Mouse (Mus musculus): ENCODE measurements around the gene Tacc2.
"Not testable (repeated sequence)": the region's sequence is repeated elsewhere in the genome, so short reads cannot be mapped to it uniquely, and the experiment has no call there.

The Tacc2 gene

DNA sequence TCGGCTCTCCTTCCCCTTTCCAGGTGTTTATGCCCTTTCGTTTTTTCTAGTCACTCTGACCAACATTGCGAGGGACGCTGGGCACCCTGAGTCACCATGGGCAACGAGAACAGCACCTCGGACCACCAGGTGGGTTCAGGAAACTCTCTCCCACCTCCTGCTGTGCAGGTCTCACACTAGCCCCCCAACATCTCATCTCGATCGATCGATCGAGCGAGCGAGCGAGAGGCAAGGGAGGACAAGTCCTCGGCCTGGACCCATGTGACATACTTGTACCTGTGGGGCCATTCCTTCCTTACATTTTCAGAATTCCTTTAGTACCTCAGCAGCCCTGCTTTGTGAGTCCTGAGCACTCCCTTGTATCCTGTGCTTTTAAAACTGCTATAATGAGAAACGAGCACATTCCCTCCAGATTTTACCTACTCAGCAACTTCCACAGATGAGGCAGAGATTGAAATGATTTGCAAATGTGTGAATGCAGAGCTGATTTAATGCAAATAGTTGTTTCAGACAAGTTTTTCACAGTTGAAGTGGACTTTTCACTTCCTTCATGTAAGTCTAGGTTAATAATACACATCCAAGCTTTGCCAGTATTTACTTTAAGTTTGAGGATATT lies at the start of gene Tacc2:
TSS of gene Tacc2 (plus strand) at position 51 of the 616 bp plus-strand sequence.
- no peak for DNase-seq (ENCODE audit: low spot score in 2 of 2)

DNA sequence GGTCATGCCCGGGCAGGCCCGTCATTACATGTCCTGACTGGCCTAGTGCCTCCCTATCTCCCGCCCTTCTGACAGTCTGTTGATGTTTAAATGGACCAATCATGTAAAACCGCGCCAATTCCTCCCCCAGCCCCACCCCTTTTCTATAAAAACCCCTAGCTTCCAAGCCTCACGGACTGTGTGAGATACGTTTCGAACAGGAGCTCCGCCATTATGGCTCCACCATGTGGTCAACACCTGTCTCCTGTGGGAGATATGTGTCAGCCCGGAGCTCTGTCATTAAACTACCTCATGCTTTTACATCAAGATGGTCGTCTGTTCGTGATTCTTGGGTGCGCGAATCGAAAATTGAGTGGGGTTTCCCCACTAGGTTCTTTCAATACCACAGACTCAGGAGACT lies 46.1 kb upstream of the Tacc2 start:
- DNase-seq (ENCODE audit: low spot score in 2 of 2): not testable (repeated sequence)

DNA sequence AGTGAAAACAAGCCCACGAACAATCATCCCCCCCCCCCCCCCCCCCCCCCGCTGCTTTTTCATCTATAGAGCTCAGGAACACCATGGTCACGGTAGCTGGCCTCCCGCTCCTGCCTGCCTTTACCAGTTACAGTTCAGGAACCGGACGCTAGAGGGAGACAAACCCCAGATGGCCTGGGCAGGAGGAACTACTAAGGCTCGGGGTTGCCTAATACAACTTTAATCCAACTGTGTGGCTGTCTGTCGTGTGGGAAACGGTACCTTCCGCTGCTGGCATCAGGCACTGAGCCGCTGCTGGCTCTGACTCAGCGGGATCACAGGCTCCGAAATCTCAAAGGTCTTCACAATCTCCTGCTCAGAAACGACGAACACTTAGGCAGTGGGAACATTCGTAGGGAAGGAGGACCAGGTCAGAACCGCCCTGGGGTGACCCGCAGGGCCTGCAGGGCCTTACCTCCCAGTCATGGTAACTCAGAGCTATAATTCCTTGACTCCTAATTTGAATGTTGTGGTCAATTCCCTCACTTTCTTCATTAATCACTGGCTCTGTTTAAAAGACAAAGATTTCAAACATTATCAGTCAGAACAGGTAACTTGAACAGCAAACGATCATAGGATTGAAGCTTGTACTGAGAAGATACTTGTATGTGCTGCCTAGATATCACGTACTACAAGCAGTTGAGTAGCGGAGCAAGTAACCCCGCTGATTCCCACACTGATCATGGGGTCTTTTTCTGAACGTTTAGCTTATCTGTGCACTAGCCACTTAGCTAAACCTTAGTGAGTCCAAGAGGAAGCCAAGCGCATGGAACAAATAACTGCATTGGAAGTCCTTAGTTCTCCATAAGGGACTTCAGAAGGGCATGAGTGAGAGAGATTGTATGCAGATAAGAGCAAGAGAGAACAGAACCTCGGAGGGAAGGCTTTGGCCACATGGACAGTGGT lies 43.6 kb upstream of the Tacc2 start:
- DNase-seq (ENCODE audit: low spot score in 2 of 2): peak; percentile 84 to 91

DNA sequence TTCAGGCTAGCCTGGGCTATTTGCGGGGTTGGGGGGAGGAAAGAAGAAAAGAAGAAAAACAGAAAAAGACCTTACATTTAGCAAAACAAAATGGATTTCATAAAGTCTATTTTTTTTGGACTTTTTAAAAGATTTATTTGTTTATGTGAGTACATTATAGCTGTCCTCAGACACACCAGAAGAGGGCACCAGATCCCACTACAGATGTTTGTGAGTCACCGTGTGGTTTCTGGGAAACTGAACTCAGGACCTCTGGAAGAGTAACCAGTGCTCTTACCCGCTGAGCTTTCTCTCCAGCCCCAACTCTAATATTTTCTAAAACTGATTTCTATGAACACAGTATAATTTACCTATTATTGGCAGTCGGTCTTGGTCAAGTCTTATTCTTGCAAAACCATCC lies 42.1 kb upstream of the Tacc2 start:
- DNase-seq (ENCODE audit: low spot score in 2 of 2): no peak

DNA sequence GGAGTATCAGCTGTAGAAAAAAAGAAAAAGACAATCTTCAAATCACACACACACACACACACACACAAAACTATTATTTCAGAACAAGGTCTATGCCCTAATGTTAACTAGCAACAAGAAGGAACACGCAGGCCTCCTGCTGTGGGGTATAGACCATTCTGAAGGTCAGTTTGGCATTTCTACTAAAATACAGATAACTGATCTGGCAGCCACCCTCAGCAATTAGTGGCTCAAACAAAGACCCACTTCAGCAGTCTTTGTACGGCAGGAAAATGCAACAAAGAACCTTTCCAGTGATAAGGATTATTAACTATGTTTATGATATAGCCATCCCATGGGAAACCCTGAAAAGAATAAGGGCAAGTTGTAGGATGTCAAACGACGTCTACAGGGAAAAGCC lies 40.2 kb upstream of the Tacc2 start:
- DNase-seq (ENCODE audit: low spot score in 2 of 2): no peak

DNA sequence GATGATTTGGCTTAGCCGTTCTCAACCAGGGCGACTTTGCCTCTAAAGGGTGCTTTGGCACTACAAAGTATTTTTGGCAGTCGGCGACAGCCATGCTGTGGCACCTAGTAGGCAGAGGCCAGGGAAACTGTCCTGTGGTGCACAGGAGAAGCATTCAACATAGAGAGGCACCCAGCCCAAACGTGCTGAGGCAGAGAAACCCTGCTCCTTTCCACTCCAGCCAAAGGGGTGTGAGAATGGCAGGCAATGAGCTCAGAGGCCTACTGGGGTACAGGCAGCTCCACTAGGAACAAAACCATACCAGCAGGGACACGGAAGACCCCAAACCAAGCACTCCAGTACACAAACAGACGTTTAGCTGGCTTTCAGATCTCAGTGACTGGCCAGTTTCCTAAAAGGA lies 37.1 kb upstream of the Tacc2 start:
- DNase-seq (ENCODE audit: low spot score in 2 of 2): no peak

DNA sequence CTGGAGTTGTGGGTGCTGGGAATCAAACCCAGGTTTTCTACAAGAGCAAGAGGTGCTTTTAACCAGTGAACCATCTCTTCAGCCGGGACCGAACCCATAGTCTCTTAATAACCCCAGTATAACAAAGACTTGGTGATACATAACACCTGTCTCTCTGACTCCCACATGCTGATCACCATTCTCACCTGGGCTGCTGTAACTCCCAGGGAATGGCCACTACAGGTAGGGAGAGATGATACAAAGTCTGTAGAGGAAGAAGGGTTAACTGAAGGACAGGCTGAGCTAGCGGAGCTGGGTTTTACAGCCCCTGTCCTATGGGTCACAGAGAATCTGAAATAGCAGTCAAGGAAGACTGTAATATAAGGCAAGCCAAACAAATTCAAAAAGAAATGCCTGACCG lies 34.1 kb upstream of the Tacc2 start:
- DNase-seq (ENCODE audit: low spot score in 2 of 2): no peak

DNA sequence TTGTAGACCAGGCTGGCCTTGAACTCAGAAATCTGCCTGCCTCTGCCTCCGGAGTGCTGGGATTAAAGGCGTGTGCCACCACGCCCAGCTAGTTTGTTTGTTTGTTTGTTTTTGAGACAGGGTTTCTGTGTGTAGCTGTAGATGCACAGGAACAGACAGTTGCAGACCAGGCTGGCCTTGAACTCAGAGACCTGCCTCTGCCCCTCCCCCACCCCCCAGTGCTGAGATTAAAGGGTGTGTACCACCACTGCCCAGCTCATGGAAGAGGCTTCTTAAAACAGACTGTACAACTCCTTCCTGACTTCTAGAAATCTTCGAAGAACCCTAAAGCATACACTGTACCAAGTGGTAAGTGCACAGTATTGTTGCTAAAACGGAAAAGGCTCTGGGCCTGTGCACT lies 31.8 kb upstream of the Tacc2 start:
- no peak for DNase-seq (ENCODE audit: low spot score in 2 of 2)

DNA sequence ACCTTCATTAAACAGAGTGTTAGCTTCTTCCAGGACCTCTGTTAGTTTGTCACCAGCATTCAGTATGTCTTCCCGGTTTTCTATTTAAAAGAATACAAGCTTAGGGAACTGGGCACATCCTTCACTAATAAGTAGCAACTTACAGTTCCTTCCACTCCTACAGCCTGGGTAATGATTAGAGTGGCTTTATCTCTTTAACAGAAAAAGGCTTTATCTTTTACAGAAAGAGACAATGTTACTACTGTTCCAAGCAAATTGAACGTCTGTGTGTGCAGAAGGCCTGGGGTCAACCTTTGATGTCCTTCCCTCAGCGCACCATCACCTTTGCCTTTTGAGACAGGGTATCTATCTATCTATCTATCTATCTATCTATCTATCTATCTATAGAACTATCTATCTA lies 31.3 kb upstream of the Tacc2 start:
- no peak for DNase-seq (ENCODE audit: low spot score in 2 of 2)

DNA sequence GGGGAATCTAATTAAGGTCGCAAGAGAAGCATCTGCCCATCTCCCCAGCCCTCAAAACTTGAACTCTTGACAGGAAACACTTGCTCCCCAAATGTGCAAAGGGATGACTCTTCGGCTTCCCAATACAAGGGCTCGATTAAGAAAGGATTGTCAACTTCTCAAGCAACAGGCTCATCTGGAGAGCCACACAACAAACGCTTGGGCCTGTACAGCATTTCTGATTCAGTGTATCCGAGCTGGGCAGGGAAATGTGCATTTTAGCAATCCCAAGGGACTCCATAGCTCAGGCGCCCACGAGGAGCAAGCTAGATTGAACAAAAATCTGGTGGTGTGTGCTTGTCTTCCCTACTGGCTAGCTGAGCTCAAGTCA lies 30.8 kb upstream of the Tacc2 start:
- no peak for DNase-seq (ENCODE audit: low spot score in 2 of 2)

DNA sequence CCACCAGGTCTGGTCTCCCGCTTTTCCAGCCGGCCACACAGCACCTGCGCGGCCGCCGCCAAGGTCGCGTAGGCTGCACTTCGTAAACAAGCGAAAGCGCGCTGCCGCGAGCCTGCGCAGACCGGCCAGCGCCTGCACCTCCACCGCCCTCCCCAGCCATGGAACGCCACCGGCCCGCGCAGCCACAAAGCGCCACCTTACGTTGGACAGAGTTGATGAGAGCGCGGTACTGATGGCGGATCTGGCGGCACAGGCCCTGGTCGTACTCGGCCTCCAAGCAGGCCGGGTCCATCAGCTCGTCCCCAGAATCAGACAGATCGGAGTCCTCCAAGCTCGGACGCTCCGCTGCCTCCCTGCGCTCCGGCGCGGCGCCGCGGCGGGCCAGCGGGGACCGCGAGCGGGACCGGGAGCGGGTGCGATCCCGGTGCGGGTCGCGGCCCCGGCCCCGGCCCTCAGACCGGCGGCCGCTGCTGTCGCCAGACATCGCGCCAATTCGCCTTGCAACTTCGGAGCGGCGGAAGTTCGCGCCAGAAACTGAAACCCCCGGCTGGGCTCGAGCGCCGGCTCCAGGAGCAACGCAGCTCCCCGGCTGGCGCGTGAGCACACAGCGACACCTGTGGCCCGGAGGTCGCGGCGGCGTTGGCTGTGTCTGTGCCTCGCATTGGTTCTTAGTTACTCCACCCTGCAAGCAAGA lies 30.3 kb upstream of the Tacc2 start:
- DNase-seq (ENCODE audit: low spot score in 2 of 2): peak; percentile 89 to 95

DNA sequence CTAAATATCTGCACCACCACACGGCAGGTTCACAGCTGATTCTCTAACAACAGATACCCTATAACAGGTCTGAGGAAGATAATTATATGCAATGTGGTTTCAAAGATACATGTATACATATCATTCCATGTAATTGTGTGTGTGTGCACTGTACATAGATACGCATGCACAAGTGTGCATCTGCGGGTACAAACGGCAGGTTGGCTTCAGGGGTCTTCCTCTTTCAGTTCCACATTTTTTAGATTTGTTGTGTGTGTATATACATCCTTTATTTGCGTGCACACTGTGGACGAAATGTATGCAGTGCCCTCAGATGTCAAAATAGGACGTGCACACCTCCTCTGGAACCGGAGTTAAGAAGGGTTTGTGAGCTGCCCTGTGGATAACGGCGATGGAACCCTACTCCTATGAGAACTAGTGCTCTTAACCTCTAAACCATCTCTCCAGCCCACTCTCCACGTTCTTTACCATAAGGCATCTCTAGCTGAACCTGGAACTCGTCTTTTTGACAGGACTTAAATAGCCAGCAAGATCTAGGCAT lies 29.5 kb upstream of the Tacc2 start:
- DNase-seq (ENCODE audit: low spot score in 2 of 2): peak in 1 of 2 experiments; percentile 25

DNA sequence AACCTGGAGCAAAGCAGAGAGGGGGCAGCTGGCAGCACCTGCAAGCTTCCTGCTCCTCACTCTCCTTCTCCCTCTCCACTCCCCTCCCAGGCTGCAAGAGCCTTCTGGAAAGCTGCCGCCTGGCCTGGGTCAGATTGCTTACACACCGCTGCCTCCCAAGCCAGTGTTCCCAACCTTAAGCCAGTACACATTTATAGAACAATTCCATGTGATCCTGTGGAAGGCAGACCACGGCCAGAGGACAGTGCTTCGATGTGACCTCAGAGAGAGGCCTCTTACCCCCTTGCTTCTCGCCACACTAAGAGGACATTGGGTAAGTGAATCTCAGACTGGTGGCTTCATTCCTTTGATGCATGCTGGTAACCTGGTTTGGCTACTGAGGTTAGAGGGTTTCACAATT lies 24.5 kb upstream of the Tacc2 start:
- no peak for DNase-seq (ENCODE audit: low spot score in 2 of 2)

DNA sequence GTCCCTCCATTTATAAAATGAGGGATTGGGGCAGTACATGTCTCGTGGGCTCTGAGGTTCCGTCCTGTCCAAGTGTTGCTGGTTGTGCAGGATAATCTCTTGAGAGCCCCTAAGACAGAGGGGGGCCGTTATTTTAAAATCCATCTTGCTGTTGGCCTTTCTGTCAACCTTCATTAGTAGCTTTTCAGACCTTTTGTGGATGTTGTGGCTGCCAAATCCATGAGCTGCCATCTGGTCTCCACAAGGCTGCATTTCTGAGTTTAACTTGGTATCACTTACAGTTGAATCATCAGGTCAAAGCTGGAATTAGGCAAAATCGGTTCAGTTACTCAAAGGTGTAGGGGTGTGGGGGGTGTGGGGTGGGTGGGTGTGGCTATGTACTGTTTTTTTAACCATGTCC lies 23.9 kb upstream of the Tacc2 start:
- DNase-seq (ENCODE audit: low spot score in 2 of 2): no peak

DNA sequence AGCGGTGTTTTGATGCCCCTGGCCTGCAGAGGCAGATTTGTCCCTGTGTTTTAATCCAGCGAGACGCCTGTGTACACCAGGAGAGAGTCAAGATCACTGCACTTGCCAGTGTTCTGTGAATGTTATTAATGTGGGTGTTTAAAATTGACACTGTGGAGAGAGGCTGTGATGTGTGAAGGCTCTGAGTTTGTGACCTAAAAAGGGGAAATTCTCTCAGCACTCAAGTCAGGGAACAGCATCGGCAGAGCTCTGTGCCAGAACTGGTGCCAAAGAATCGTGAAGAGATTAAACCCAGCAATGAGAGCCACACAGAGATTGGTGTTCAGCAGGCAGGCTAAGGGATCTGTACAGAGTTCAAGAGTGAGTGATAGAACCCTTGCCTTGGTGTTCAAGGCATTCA lies 21.6 kb upstream of the Tacc2 start:
- DNase-seq (ENCODE audit: low spot score in 2 of 2): no peak

DNA sequence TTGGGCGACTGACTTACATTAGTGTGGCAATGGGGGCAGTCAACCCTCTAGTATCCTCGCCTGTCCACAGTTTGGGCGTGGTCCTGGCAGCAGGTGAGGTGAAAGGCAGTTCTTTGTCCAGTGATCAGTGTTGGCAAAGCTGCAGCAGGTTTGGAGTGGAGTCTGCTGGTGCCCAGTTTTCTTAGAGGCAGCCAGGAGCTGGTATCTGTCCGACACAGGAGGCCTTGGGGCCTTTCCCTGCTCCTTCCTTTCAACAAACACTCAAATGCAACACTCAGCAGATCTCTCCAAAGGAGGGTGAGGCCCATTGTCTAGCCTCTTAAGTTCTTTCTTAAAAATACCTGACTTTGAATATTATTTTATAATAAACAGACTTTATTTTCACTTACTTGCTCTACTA lies 18.6 kb upstream of the Tacc2 start:
- no peak for DNase-seq (ENCODE audit: low spot score in 2 of 2)

DNA sequence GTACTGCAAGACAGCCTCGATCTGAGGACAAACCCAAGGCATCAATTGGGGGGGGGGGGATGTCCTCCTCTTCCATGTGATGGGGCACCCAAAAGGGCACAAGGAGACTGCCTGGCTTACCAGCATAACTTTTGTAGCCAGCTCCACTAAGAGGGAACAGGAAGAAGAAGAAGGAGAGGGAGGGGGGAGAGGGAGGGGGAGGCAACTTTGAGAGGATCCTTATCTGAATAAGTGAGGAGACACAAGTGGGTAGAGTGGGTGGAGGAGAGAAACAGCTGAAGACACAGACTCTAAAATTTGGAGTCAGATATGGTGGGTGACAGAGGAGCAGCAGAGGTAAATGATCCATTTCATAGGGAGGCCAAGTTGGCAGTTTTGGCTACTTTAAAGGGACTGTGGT lies 16.3 kb upstream of the Tacc2 start:
- DNase-seq (ENCODE audit: low spot score in 2 of 2): no peak

DNA sequence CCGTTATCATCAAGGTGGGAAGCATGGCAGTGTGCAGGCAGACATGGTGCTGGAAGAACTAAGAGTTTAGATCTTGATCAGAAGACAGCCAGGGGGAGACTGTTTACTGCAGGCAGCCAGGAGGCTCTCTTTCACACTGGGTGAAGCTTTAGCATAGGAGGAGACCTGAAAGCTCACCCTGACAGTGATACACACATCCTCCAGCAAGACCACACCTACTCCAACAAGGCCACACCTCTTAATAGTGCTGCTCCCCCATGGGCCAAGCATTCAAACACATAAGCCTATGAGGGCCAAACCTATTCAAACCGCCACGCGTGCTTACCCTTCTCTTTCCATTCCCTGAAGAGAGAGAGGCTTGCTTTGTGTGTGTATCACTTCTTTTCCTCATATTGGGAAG lies 14.0 kb upstream of the Tacc2 start:
- no peak for DNase-seq (ENCODE audit: low spot score in 2 of 2)

DNA sequence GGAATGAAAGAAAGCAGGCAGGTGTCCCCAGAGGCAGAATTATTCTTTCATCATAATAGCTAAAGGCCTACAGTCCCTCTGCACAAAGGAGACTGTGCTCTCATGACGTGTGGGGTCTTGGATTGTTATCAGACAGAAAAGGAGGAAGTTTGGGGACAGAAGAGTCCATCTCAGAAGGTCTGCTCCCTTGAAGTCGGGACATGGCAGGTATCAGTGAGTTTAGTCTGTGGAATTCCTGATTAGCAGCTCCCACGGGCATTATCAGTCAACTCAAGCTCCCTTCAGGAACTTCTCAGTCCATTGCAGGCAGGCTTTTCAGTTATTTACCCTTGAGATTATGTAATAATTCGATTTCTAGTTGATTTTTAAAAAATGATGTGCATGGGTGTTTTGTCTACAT lies 13.4 kb upstream of the Tacc2 start:
- no peak for DNase-seq (ENCODE audit: low spot score in 2 of 2)

DNA sequence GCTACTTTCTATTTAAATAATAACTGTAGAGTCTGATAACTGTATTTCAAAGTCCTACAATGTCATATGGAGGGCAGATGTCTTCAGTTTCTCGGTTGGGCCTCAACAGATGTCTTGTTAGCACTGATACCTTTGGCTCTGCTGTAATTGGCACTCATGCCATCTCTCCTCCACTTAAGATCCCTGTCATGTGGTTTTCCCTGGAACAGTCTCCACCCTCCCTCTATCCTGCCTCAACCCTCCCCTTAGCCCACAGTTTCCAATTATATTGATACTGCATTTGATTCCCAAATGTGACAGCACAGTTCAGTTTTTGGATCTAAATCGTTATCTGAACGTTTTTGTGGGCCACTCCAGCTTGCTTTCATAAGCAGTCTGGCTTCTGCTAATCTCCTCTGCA lies 12.6 kb upstream of the Tacc2 start:
- no peak for DNase-seq (ENCODE audit: low spot score in 2 of 2)

DNA sequence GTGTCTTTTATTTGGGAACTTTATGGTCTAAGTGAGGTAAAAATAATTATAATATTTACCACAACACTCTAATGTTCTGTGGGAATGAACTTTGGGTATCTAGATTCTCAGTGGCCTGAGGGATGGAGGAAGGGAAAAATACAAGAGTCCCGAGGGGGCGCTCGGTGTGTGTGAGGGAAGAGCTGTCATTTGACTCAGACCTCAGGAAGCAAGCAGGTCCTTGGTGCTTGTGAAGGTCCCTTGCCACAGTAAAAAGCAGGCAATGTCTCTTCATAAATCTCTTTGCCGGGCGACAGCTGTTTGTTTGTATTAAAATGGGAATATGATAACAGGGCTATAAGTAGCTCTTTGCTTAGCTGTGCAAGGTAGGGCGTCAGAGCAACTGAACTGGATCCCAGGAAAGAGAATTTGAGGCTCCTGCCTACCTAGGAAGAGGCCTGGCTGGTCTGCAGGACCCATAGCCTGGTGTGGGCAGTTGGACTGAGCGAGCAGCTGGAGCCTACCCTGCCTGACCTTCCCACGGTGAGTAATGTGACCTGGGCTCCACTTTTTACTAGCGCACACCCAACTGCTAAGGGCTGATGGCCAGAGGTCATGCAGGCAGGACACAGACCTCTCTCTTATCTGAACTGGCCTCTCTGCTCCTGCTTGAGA lies 8.3 kb upstream of the Tacc2 start:
- no peak for DNase-seq (ENCODE audit: low spot score in 2 of 2)

DNA sequence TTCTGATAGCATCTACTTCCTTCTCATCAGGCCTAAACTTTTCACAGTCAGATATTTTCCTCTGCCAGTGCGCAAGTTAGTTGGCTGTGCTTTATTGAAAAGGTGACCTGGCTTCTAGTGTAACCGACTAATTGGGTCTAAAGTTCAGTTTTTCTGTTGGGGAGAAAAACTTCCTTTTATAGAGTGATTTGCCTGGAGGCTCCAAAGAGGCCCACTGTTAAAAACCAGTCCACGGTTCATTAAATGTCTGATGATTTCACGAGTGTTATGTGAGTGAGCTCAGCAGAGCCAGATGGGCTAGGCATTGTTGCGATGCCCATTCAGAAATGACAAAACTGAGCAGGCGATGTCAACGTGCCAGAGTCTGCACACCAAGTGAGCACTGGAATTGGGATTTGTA lies 6.8 kb upstream of the Tacc2 start:
- no peak for DNase-seq (ENCODE audit: low spot score in 2 of 2)

All from spleen, postnatal 10 days (tissue).